Mouse (Mus musculus) limb, embryonic 10.5 days (tissue): ENCODE measurements around the gene Cnbp. TPM values are rescaled to one million over a fixed set of nuclear protein-coding genes. Genes with fewer than 3 reads are reported as not detected.

ENCODE experiments used
- DNase-seq: peaks from one replicate; pipeline ENCODE4 v3.0.0-alpha.2; 2017; ENCODE audit warnings: low spot score
- H3K27ac ChIP-seq: fragments of 300-500 bp; sonication (generic); 2 replicates; pipeline ENCODE4 v1.5.1; 2016; ENCODE audit warnings: mild to moderate bottlenecking
- H3K27me3 ChIP-seq: fragments of 300-500 bp; sonication (generic); 2 replicates; pipeline ENCODE4 v1.6.1; 2016; ENCODE audit warnings: low read depth, mild to moderate bottlenecking; ENCODE audit not compliant: poor library complexity, severe bottlenecking
- H3K36me3 ChIP-seq: fragments of 300-500 bp; sonication (generic); 2 replicates; pipeline ENCODE4 v1.6.1; 2016; ENCODE audit warnings: mild to moderate bottlenecking, moderate library complexity
- H3K4me1 ChIP-seq: fragments of 300-500 bp; sonication (generic); 2 replicates; pipeline ENCODE4 v1.6.1; 2016
- H3K4me3 ChIP-seq: fragments of 300-500 bp; sonication (generic); 2 replicates; pipeline ENCODE4 v1.5.1; 2016; ENCODE audit warnings: mild to moderate bottlenecking, moderate library complexity
- H3K9me3 ChIP-seq: fragments of 300-500 bp; sonication (generic); replicated peaks from 2 replicates; pipeline ENCODE4 v1.6.1; 2016; ENCODE audit warnings: mild to moderate bottlenecking
- WGBS: fragments of 180-500 bp; shearing (Covaris S2); methylation state at CpG from one replicate; pipeline ENCODE4 v1.1.7; 2016; 5-methylcytosine and 5-hydroxymethylcytosine counted together
- polyA plus RNA-seq: library from polyadenylated mRNA; unstranded; fragments of >200 nt; fragmentation: Nextera tagmentation; extraction: Ambion mirVana; gene quantifications from 2 replicates; pipeline ENCODE4 v1.2.1, GENCODE M21; 2016

The Cnbp gene
- polyA plus RNA-seq, 1 experiment from 2014 or later = 1,415 TPM

- DNase-seq = no peak
- H3K36me3 ChIP-seq = peaks cover 60% of the 10 kb centered on the region
- no peaks in the 10 kb centered on the region for H3K27me3 ChIP-seq
- 32% methylated on average over 1 of the region's 1 CpGs for WGBS
- H3K9me3 ChIP-seq = no peaks in the 10 kb centered on the region
- peaks cover 20% of the 10 kb centered on the region for H3K4me1 ChIP-seq
- H3K27ac ChIP-seq = no peak overlapping the region
- H3K4me3 ChIP-seq = no peak overlapping the region
Observed at GRCm38 (mm10) chr6:87842254-87842653, 8.7 kb downstream of the Cnbp start.

- H3K36me3 ChIP-seq = peaks cover 57% of the 10 kb centered on the region
- H3K9me3 ChIP-seq = no peaks in the 10 kb centered on the region
- no peak overlapping the region for H3K27ac ChIP-seq
- 78% methylated on average over 8 of the region's 8 CpGs for WGBS
- H3K4me3 ChIP-seq = no peak overlapping the region
- no peak for DNase-seq
- H3K4me1 ChIP-seq = peaks cover 16% of the 10 kb centered on the region
- no peaks in the 10 kb centered on the region for H3K27me3 ChIP-seq
Observed at GRCm38 (mm10) chr6:87841635-87842034, 9.3 kb downstream of the Cnbp start.

DNA sequence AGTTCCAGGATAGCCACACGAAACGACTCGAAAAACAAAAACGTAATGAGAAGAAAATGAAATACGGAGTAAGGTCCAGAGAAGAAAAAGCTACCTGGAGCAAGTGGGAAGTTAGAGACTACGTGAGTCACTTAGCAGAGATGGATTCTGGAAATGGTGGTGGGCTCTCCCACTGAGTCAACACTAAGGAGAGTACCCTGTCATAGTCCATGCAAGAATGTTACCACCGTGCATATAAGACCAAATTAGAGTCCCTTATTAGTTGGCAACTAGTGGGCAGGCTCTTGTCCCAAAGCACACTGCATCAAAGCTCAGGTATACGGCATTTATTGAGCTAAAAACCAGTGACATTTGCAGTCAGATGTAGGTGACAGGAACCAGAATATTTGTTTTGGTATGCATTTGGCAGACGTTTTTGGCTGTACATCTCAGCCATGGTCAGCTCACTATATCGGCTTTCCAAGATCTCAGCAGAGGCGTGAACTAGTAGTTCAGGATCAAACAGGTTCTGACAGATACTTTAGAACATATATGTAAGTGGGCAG is 11.0 kb downstream of the Cnbp start:
- no peaks in the 10 kb centered on the region for H3K9me3 ChIP-seq
- no peak for DNase-seq
- peaks cover 54% of the 10 kb centered on the region for H3K36me3 ChIP-seq
- 61% methylated on average over 11 of the region's 11 CpGs for WGBS
- H3K27ac ChIP-seq = no peak overlapping the region
- H3K27me3 ChIP-seq = no peaks in the 10 kb centered on the region
- peaks cover 16% of the 10 kb centered on the region for H3K4me1 ChIP-seq
- peak overlapping the region; percentile 86; the same call in 1 of the 2 replicates for H3K4me3 ChIP-seq

DNA sequence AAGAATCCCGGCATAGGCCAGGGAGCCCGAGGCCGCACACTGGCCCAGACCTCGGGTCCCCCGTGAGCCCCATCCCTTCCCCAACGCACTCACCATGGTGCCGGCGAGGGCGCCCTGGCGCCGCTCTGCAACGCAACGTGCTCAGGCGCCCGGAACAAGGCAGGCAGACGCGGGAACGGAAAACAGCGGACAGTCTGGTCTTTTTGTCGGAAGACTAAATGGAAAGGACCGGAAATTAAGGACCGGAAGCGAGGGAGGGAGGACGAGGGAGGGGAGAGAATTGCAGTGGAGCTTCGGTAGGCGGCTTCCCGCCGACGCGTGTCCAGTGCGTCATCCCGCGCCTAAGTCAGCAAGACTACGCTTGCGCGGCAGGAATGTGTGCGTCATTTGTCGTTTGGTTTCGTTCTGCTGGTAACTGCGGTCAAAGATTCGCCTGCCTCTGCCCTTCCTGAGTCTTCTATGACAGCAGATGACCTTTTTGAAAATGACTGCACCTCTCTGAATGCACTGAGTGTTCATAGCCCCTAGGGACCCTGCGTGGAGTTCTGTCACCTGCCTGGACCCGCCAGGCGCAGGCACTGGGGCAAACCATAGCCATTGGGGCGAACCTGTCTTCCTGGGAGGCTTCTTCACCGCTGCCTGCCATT is 12.2 kb downstream of the Cnbp start, which contains the start of gene Isy1:
Gene Isy1, minus strand, starts transcription at position 248 of the 647 bp plus-strand sequence.
- Histone ChIP-seq H3K36me3 (peaks cover 54% of the 10 kb centered on the region), H3K4me1 (peaks cover 16% of the 10 kb centered on the region), H3K4me3 (peak within 1 kb of the TSS; percentile 86), H3K27ac (peak within 1 kb of the TSS; percentile 94), H3K27me3 (no peaks in the 10 kb centered on the region), H3K9me3 (no peaks in the 10 kb centered on the region)
- DNase-seq = peak; percentile 95
- under 1% methylated on average over 46 of the region's 46 CpGs for WGBS

- H3K4me1 ChIP-seq = peaks cover 16% of the 10 kb centered on the region
- no peaks in the 10 kb centered on the region for H3K9me3 ChIP-seq
- H3K27me3 ChIP-seq = no peaks in the 10 kb centered on the region
- no peak for DNase-seq
- H3K27ac ChIP-seq = no peak within 1 kb of the TSS
- H3K36me3 ChIP-seq = peaks cover 57% of the 10 kb centered on the region
- no peak within 1 kb of the TSS for H3K4me3 ChIP-seq
- 96% methylated on average over 7 of the region's 7 CpGs for WGBS
Observed at GRCm38 (mm10) chr6:87835695-87836094, 15.2 kb downstream of the Cnbp start, which contains the start of gene Gm45140. Gm45140 (minus strand) TSS chr6:87835795.

- peaks cover 99% of the 10 kb centered on the region for H3K36me3 ChIP-seq
- 93% methylated on average over 2 of the region's 2 CpGs for WGBS
- H3K4me1 ChIP-seq = no peaks in the 10 kb centered on the region
- H3K9me3 ChIP-seq = no peaks in the 10 kb centered on the region
- no peak overlapping the region for H3K27ac ChIP-seq
- H3K27me3 ChIP-seq = no peaks in the 10 kb centered on the region
- no peak overlapping the region for H3K4me3 ChIP-seq
- no peak for DNase-seq
Observed at GRCm38 (mm10) chr6:87820366-87820765, 30.5 kb downstream of the Cnbp start.

DNA sequence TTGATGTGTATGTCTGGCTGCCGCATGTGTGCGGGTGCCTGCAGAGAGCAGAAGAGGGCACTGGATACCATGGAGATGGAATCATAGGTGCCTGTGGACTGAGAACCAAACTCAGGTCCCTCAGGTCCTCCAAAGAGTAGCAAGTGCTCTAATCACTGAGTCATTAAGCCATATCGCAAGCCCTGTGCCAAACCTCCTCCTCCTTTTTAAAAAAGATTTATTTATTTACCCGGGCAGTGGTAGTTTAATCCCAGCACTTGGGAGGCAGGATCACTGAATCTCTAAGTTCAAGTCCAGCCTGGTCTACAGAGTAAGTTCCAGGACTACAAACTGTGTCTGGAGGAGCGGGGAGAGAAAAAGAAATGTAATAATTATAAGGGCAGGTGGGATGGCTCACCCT is 36.4 kb downstream of the Cnbp start:
- Histone ChIP-seq H3K4me3 (no peak overlapping the region), H3K4me1 (peaks cover 25% of the 10 kb centered on the region), H3K27me3 (no peaks in the 10 kb centered on the region), H3K9me3 (no peaks in the 10 kb centered on the region), H3K36me3 (peaks cover 63% of the 10 kb centered on the region), H3K27ac (no peak overlapping the region)
- 92% methylated on average over 5 of the region's 5 CpGs for WGBS
- no peak for DNase-seq

DNA sequence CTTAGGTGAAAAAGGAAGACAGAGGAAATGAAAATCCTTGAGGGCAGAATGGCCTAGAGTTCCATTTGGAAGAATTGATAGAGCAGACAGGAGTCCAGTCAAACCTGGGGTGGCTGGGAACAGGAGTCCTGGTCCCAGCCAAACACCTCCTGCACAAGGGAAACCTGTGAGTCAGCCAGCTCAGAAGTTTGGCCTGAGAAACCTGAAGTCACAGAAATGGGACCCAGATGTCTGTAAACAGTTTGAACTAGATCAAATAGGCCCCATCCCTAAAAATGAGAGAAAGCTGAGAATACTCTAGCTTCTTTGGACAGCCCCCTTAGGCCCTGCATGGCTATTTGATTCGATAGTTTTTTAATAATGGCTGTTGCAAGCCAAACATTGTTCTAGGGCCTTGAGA is 38.2 kb downstream of the Cnbp start:
- 82% methylated on average over 1 of the region's 1 CpGs for WGBS
- Histone ChIP-seq H3K27me3 (no peaks in the 10 kb centered on the region), H3K36me3 (peaks cover 45% of the 10 kb centered on the region), H3K4me3 (peak overlapping the region; percentile 78), H3K27ac (0 out of 2 replicates have a peak overlapping the region, but pooled peaks have one; percentile 82), H3K4me1 (peaks cover 25% of the 10 kb centered on the region), H3K9me3 (no peaks in the 10 kb centered on the region)
- DNase-seq = no peak

DNA sequence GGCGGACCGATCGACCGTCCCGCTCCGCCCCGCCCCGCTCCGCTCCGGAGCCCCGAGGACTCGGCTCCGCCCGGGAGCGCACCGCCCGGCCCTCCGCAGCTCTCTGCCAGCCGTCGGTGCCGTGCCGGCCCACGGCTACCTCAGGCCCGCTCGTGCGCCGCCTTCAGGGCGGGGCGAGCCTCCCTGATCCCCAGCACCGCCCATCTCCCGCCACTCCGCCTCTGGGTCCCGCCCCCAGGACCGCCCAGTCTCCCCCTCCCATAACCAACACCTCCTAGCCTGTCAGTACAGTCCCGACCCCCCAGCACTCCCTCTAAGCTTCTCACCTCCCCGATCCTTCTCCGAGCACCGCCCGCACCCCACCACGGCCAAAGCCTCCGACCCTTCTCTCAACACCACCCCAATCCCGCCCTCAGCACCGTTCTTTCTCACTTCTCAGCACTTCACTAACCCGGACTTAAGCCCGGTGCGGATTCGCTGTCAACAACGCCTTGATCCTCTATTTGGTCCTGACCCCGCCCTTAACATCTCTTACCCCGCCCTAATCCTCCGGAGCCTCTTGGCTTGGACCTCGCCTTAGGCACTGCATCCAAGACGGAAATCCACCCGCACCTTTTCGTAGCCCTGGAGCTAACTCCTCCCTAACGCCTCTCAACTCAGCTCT is 39.1 kb downstream of the Cnbp start, which contains the start of gene Rab43:
Gene Rab43, minus strand, starts transcription at position 490 of the 664 bp plus-strand sequence.
- Histone ChIP-seq H3K4me1 (peaks cover 25% of the 10 kb centered on the region), H3K9me3 (no peaks in the 10 kb centered on the region), H3K36me3 (peaks cover 36% of the 10 kb centered on the region), H3K27me3 (no peaks in the 10 kb centered on the region), H3K27ac (peak within 1 kb of the TSS; percentile 82), H3K4me3 (peak within 1 kb of the TSS; percentile 78)
- DNase-seq = peak; percentile 91
- WGBS = 1% methylated on average over 55 of the region's 56 CpGs

DNA sequence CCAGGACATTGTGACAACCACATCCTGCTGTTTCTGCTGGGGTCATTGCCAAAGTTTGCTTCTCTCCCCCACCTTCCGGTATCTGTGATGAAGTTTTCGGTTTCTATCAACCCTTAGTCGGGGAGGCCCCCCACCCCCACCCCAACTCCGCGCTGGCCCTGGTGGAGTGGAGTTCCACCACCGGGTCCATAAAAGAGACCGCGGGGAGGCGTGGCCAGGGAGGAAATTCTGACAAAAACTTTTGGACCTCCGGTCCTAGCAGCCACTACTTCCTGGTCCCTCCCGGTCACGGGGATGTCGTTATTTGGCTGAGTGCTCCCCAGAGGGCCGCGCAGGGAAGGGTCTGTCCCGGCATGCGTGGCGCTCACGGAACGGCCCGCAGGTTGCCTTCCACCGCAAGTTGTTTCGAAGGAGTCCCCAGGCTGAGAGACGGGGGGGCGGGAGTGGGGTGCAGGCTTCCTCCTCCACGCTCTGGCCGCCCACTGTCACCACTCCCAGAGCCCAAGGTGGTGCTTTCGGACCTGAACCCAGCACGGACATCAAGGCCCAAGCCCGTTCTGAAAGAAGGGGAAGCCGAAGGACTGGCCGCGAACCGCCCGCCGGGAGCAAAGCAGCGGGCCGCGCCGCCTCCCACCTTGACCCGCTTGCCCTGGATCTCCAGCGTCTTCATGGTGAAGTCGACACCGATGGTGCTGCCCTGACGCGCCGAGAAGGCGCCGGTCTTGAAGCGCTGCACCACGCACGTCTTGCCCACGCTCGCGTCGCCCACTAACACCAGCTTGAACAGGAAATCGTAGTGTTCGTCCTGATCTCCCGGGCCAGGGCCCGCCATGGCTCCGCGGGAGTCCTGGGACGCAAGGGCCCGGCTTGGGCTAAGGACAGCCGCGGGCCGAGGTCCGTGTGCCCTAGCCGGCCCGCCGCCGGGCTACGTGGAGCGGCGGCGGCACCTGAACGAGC is 39.9 kb downstream of the Cnbp start:
- peak overlapping the region; percentile 78 for H3K4me3 ChIP-seq
- H3K9me3 ChIP-seq = no peaks in the 10 kb centered on the region
- under 1% methylated on average over 77 of the region's 77 CpGs for WGBS
- peaks cover 28% of the 10 kb centered on the region for H3K36me3 ChIP-seq
- H3K27me3 ChIP-seq = no peaks in the 10 kb centered on the region
- peak; percentile 59 for DNase-seq
- peak overlapping the region; percentile 82 for H3K27ac ChIP-seq
- H3K4me1 ChIP-seq = peaks cover 25% of the 10 kb centered on the region

GRCm38 (mm10) chr6:87810311-87810710 is 40.6 kb downstream of the Cnbp start:
- peak overlapping the region; percentile 78 for H3K4me3 ChIP-seq
- WGBS = 49% methylated on average over 6 of the region's 6 CpGs
- no peak overlapping the region for H3K27ac ChIP-seq
- H3K4me1 ChIP-seq = peaks cover 25% of the 10 kb centered on the region
- DNase-seq = no peak
- H3K36me3 ChIP-seq = peaks cover 22% of the 10 kb centered on the region
- no peaks in the 10 kb centered on the region for H3K27me3 ChIP-seq
- no peaks in the 10 kb centered on the region for H3K9me3 ChIP-seq

DNA sequence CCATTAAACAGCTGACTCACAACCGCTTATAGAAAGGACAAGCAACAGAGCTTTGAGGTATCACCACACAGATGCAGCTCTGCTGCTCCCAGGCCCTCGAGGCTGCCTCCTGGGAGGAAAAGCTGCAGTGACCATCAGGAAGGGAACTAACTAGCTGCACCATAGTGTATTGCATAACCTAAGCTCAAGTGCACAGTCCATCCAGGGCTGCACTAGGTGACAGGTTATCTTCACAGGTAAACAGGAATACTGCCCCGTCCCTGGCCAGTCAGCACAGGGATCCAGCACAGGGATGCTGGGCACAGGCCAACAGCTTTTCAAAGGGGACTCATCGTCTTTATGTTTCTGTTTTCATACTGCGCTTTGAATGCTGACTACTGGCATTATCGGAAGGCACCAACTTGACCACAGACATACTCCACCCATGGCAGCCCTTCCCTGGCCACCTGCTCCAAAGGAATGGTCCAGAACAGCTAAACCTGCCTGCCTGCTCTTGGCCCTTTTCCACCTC is 41.2 kb downstream of the Cnbp start:
- H3K36me3 ChIP-seq = peaks cover 15% of the 10 kb centered on the region
- no peak for DNase-seq
- no peaks in the 10 kb centered on the region for H3K9me3 ChIP-seq
- peaks cover 25% of the 10 kb centered on the region for H3K4me1 ChIP-seq
- no peak overlapping the region for H3K4me3 ChIP-seq
- 88% methylated on average over 6 of the region's 6 CpGs for WGBS
- no peaks in the 10 kb centered on the region for H3K27me3 ChIP-seq
- no peak overlapping the region for H3K27ac ChIP-seq
